In the genomic region with DNA sequence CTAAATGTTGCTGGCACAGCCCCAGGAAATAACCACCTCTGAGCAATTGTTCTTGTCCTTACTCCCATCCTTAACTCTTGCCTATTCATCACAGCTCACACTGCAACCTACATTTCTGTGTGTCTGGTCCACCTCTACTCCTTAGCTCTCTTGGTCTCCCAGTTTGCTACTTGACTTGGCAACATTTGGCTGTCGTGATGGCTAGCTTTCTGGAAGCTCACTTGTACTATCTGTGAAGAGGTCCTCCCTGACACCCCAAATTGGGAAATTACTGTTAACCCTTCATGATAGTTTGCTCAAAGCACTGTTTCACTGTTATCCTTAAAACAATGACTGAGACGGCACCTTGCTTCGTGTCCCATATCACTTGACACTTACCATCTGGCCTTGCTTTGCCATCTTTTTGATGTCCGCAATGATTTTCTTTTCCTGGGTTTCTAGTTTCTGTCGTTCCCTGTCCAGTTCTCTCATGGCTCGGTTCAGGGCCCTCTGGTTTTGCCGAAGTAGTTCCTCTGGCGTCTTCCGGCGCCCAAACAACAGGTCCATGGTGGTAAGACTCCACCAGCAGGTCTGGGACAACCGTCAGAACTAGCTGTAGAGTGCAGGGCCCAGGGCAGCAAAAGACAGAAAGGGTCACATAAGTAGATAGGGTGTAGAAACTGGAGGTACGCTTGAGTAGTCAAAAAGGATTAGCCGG, we compare ENCODE assay signal across 8 mouse cellular contexts. TPM values are rescaled to one million over a fixed set of nuclear protein-coding genes. Genes with fewer than 3 reads are reported as not detected.
DNase-seq lines count a peak whose midpoint lies in the region; ATAC-seq and TF ChIP-seq lines count a peak whose summit lies in the region.

No protein-coding gene starts in this region.

- TF ChIP-seq CTCF in cerebellum, adult 2 months (IDR thresholded peaks at IDR 0.05; ENCODE audit: borderline replicate concordance, insufficient read depth, low read depth, low read length): no peak

- peak in 1 of 2 experiments; percentile 24 for DNase-seq in cerebellum, adult 2 months
- DNase-seq in right cerebral cortex, postnatal 10 days (ENCODE audit: low spot score in 2 of 2): peak; percentile 34 to 49
- no peak for DNase-seq in right cerebral cortex, adult 18-20 months
- DNase-seq in gastrocnemius, postnatal 10 days: no peak
- no peak for DNase-seq in layer of hippocampus, adult 9-11 months

- H3K4me3 ChIP-seq in cerebellum, adult 2 months (replicated peaks; ENCODE audit: insufficient read depth, low read depth, low read length): peak overlapping the region; percentile 90
- H3K4me3 ChIP-seq in limb, embryonic 13.5 days: peak overlapping the region; percentile 61
- peak overlapping the region; percentile 62 for H3K4me3 ChIP-seq in stomach, embryonic 15.5 days (replicated peaks)

- peaks cover 67% of the 10 kb centered on the region for H3K36me3 ChIP-seq in limb, embryonic 13.5 days
- peaks cover 54% of the 10 kb centered on the region for H3K36me3 ChIP-seq in stomach, embryonic 15.5 days

- WGBS in cerebellum, adult 2 months: 39% methylated on average over 13 of the region's 13 CpGs
- WGBS in limb, embryonic 13.5 days: 52% methylated on average over 13 of the region's 13 CpGs
- WGBS in stomach, embryonic 15.5 days: 38% methylated on average over 13 of the region's 13 CpGs

- TF ChIP-seq POLR2A in cerebellum, adult 2 months (IDR thresholded peaks at IDR 0.05; ENCODE audit: borderline replicate concordance, insufficient read depth, low read length): no peak

- no peak for ATAC-seq in cerebellum, adult (ENCODE audit: insufficient number of reproducible peaks, low FRiP score, low TSS enrichment)
- no peak for ATAC-seq in limb, embryonic 13.5 days (ENCODE audit: low FRiP score, low read depth)
- no peak for ATAC-seq in stomach, embryonic 15.5 days (ENCODE audit: insufficient read depth, low FRiP score, low read depth)

- H3K27me3 ChIP-seq in cerebellum, adult 2 months (ENCODE audit: control insufficient read depth, insufficient read depth, low read length): no peaks in the 10 kb centered on the region
- no peaks in the 10 kb centered on the region for H3K27me3 ChIP-seq in limb, embryonic 13.5 days
- H3K27me3 ChIP-seq in stomach, embryonic 15.5 days (replicated peaks): no peaks in the 10 kb centered on the region

- H3K9ac ChIP-seq in limb, embryonic 13.5 days: peak overlapping the region; percentile 83
- peak overlapping the region; percentile 64 for H3K9ac ChIP-seq in stomach, embryonic 15.5 days

- H3K27ac ChIP-seq in cerebellum, adult 2 months (ENCODE audit: insufficient read depth, low read length): peak overlapping the region; percentile 81; the same call in 1 of the 2 replicates
- H3K27ac ChIP-seq in limb, embryonic 13.5 days: peak overlapping the region; percentile 92
- peak overlapping the region; percentile 93 for H3K27ac ChIP-seq in stomach, embryonic 15.5 days

- H3K4me1 ChIP-seq in cerebellum, adult 2 months (ENCODE audit: control insufficient read depth, insufficient read depth, low read length): peaks cover 3% of the 10 kb centered on the region
- H3K4me1 ChIP-seq in limb, embryonic 13.5 days: peaks cover 40% of the 10 kb centered on the region
- peaks cover 29% of the 10 kb centered on the region for H3K4me1 ChIP-seq in stomach, embryonic 15.5 days

- H3K9me3 ChIP-seq in limb, embryonic 13.5 days: no peaks in the 10 kb centered on the region
- H3K9me3 ChIP-seq in stomach, embryonic 15.5 days: no peaks in the 10 kb centered on the region

- peak overlapping the region; percentile 88 for H3K4me2 ChIP-seq in limb, embryonic 13.5 days (replicated peaks)
- peak overlapping the region; percentile 80 for H3K4me2 ChIP-seq in stomach, embryonic 15.5 days

RNA-seq across cellular contexts. Expression of a gene that starts 1.0 kb away (rescaled TPM):
- 258 and 264 TPM in 2 replicates for polyA plus RNA-seq in cerebellum, adult 2 months (2012; rRNA removed)
- polyA plus RNA-seq in limb, embryonic 13.5 days (2015; fragmentation: Nextera tagmentation; extraction: Ambion mirVana): 127 and 133 TPM in 2 replicates
- 161 and 167 TPM in 2 replicates for polyA plus RNA-seq in stomach, embryonic 15.5 days (2015; fragmentation: Nextera tagmentation; extraction: Ambion mirVana)
- 100 to 1,000 TPM; 114 to 123 TPM for total RNA-seq in gastrocnemius, postnatal 10 days (2021)

RNA-seq across cellular contexts. Expression of a gene that starts 4.5 kb away (rescaled TPM):
- polyA plus RNA-seq in cerebellum, adult 2 months (2012; rRNA removed): 376 and 405 TPM in 2 replicates
- polyA plus RNA-seq in limb, embryonic 13.5 days (2015; fragmentation: Nextera tagmentation; extraction: Ambion mirVana): 100 and 114 TPM in 2 replicates
- polyA plus RNA-seq in stomach, embryonic 15.5 days (2015; fragmentation: Nextera tagmentation; extraction: Ambion mirVana): 105 and 107 TPM in 2 replicates
- total RNA-seq in gastrocnemius, postnatal 10 days (2021): 100 to 1,000 TPM; 153 to 168 TPM

RNA-seq across cellular contexts. Expression of a gene that starts 21.0 kb away (rescaled TPM):
- 4.6 TPM in 2 replicates for polyA plus RNA-seq in cerebellum, adult 2 months (2012; rRNA removed)
- 3.2 and 3.8 TPM in 2 replicates for polyA plus RNA-seq in limb, embryonic 13.5 days (2015; fragmentation: Nextera tagmentation; extraction: Ambion mirVana)
- 2.7 and 3.0 TPM in 2 replicates for polyA plus RNA-seq in stomach, embryonic 15.5 days (2015; fragmentation: Nextera tagmentation; extraction: Ambion mirVana)
- 1 to 10 TPM; 1.2 to 1.5 TPM for total RNA-seq in gastrocnemius, postnatal 10 days (2021)

RNA-seq across cellular contexts. Expression of a gene that starts 23.8 kb away (rescaled TPM):
- polyA plus RNA-seq in cerebellum, adult 2 months (2012; rRNA removed): 31.9 and 33.5 TPM in 2 replicates
- 28.0 and 29.6 TPM in 2 replicates for polyA plus RNA-seq in limb, embryonic 13.5 days (2015; fragmentation: Nextera tagmentation; extraction: Ambion mirVana)
- 20.4 and 21.9 TPM in 2 replicates for polyA plus RNA-seq in stomach, embryonic 15.5 days (2015; fragmentation: Nextera tagmentation; extraction: Ambion mirVana)
- total RNA-seq in gastrocnemius, postnatal 10 days (2021): 1 to 10 TPM; 5.5 to 6.6 TPM

RNA-seq across cellular contexts. Expression of a gene that starts 34.7 kb away (rescaled TPM):
- polyA plus RNA-seq in cerebellum, adult 2 months (2012; rRNA removed): 250 and 266 TPM in 2 replicates
- 316 and 329 TPM in 2 replicates for polyA plus RNA-seq in limb, embryonic 13.5 days (2015; fragmentation: Nextera tagmentation; extraction: Ambion mirVana)
- 216 and 252 TPM in 2 replicates for polyA plus RNA-seq in stomach, embryonic 15.5 days (2015; fragmentation: Nextera tagmentation; extraction: Ambion mirVana)
- total RNA-seq in gastrocnemius, postnatal 10 days (2021): 100 to 1,000 TPM; 118 to 161 TPM

Comparison
In these comparisons a context has a peak if more than half of its experiments do, and no peak if none do; other contexts are left out.
1. DNase-seq: peak in right cerebral cortex, postnatal 10 days (2 of 2); none in right cerebral cortex, adult 18-20 months (single experiment), gastrocnemius, postnatal 10 days (single experiment) and layer of hippocampus, adult 9-11 months (single experiment).
2. Peak in every context shown above with its lines, with median percentiles within 50 percentile points of each other: H3K27ac ChIP-seq and H3K4me3 ChIP-seq.